Mouse (Mus musculus): ENCODE measurements around the gene Zfp566. TPM values are rescaled to one million over a fixed set of nuclear protein-coding genes. Genes with fewer than 3 reads are reported as not detected.
A peak's percentile ranks its signal among the peaks of the same experiment; 100 is the strongest.

The Zfp566 gene
- polyA plus RNA-seq, 1 experiment, result 13.7 TPM

GRCm38 (mm10) chr7:30050882-30051548, 39.3 kb downstream of the Zfp566 start, which contains the start of gene Zfp14:
TSS of gene Zfp14 (minus strand) at chr7:30051380.
- Histone ChIP-seq H3K4me1 (ENCODE audit: control insufficient read depth, insufficient read depth, low read length) (no peaks in the 10 kb centered on the region), H3K27me3 (ENCODE audit: control insufficient read depth, insufficient read depth, low read length, poor library complexity, severe bottlenecking) (no peaks in the 10 kb centered on the region), H3K4me3 (ENCODE audit: low read depth, low read length) (peak within 1 kb of the TSS; percentile 92), H3K9me3 (replicated peaks; ENCODE audit: control insufficient read depth, insufficient read depth, low read length, poor library complexity, severe bottlenecking) (no peaks in the 10 kb centered on the region), H3K36me3 (ENCODE audit: control insufficient read depth, insufficient read depth, low read length, poor library complexity, severe bottlenecking) (0 out of 2 replicates have a peak, but pooled peaks cover 5% of the 10 kb centered on the region), H3K9ac (ENCODE audit: low read depth, poor library complexity, severe bottlenecking) (peak within 1 kb of the TSS; percentile 44), H3K27ac (ENCODE audit: insufficient read depth, low read length) (no peak within 1 kb of the TSS)
- no peak for TF ChIP-seq EP300 (IDR thresholded peaks at IDR 0.05; ENCODE audit: insufficient read depth, low read depth, low read length)
- no peak for TF ChIP-seq POLR2A (IDR thresholded peaks at IDR 0.05; ENCODE audit: insufficient read depth, low read length)
- no peak for TF ChIP-seq CTCF (IDR thresholded peaks at IDR 0.05; ENCODE audit: low read depth, low read length)

GRCm38 (mm10) chr7:30048126-30048525, 42.2 kb downstream of the Zfp566 start:
- no peaks in the 10 kb centered on the region for H3K36me3 ChIP-seq (ENCODE audit: control insufficient read depth, insufficient read depth, low read length, poor library complexity, severe bottlenecking)
- no peaks in the 10 kb centered on the region for H3K4me1 ChIP-seq (ENCODE audit: control insufficient read depth, insufficient read depth, low read length)
- no peak overlapping the region for H3K9ac ChIP-seq (ENCODE audit: low read depth, poor library complexity, severe bottlenecking)
- TF ChIP-seq EP300 (IDR thresholded peaks at IDR 0.05; ENCODE audit: insufficient read depth, low read depth, low read length) (no peak), CTCF (IDR thresholded peaks at IDR 0.05; ENCODE audit: low read depth, low read length) (no peak), POLR2A (IDR thresholded peaks at IDR 0.05; ENCODE audit: insufficient read depth, low read length) (no peak)
- H3K4me3 ChIP-seq (ENCODE audit: low read depth, low read length), result no peak overlapping the region
- no peak overlapping the region for H3K27ac ChIP-seq (ENCODE audit: insufficient read depth, low read length)
- H3K27me3 ChIP-seq (ENCODE audit: control insufficient read depth, insufficient read depth, low read length, poor library complexity, severe bottlenecking), result no peaks in the 10 kb centered on the region
- H3K9me3 ChIP-seq (replicated peaks; ENCODE audit: control insufficient read depth, insufficient read depth, low read length, poor library complexity, severe bottlenecking), result no peaks in the 10 kb centered on the region

GRCm38 (mm10) chr7:30044354-30044753, 46.0 kb downstream of the Zfp566 start:
- Histone ChIP-seq H3K4me1 (ENCODE audit: control insufficient read depth, insufficient read depth, low read length) (no peaks in the 10 kb centered on the region), H3K4me3 (ENCODE audit: low read depth, low read length) (no peak overlapping the region), H3K27ac (ENCODE audit: insufficient read depth, low read length) (no peak overlapping the region), H3K9me3 (replicated peaks; ENCODE audit: control insufficient read depth, insufficient read depth, low read length, poor library complexity, severe bottlenecking) (no peaks in the 10 kb centered on the region), H3K36me3 (ENCODE audit: control insufficient read depth, insufficient read depth, low read length, poor library complexity, severe bottlenecking) (no peaks in the 10 kb centered on the region), H3K27me3 (ENCODE audit: control insufficient read depth, insufficient read depth, low read length, poor library complexity, severe bottlenecking) (no peaks in the 10 kb centered on the region), H3K9ac (ENCODE audit: low read depth, poor library complexity, severe bottlenecking) (no peak overlapping the region)
- TF ChIP-seq POLR2A (IDR thresholded peaks at IDR 0.05; ENCODE audit: insufficient read depth, low read length) (no peak), EP300 (IDR thresholded peaks at IDR 0.05; ENCODE audit: insufficient read depth, low read depth, low read length) (no peak), CTCF (IDR thresholded peaks at IDR 0.05; ENCODE audit: low read depth, low read length) (no peak)

GRCm38 (mm10) chr7:30034331-30034730, 56.0 kb downstream of the Zfp566 start:
- Histone ChIP-seq H3K27me3 (ENCODE audit: control insufficient read depth, insufficient read depth, low read length, poor library complexity, severe bottlenecking) (no peaks in the 10 kb centered on the region), H3K27ac (ENCODE audit: insufficient read depth, low read length) (no peak overlapping the region), H3K36me3 (ENCODE audit: control insufficient read depth, insufficient read depth, low read length, poor library complexity, severe bottlenecking) (no peaks in the 10 kb centered on the region), H3K9ac (ENCODE audit: low read depth, poor library complexity, severe bottlenecking) (0 out of 2 replicates have a peak overlapping the region, but pooled peaks have one; percentile 15), H3K9me3 (replicated peaks; ENCODE audit: control insufficient read depth, insufficient read depth, low read length, poor library complexity, severe bottlenecking) (no peaks in the 10 kb centered on the region), H3K4me1 (ENCODE audit: control insufficient read depth, insufficient read depth, low read length) (peaks cover 11% of the 10 kb centered on the region), H3K4me3 (ENCODE audit: low read depth, low read length) (peak overlapping the region; percentile 36)
- TF ChIP-seq POLR2A (IDR thresholded peaks at IDR 0.05; ENCODE audit: insufficient read depth, low read length), result no peak
- no peak for TF ChIP-seq CTCF (IDR thresholded peaks at IDR 0.05; ENCODE audit: low read depth, low read length)
- TF ChIP-seq EP300 (IDR thresholded peaks at IDR 0.05; ENCODE audit: insufficient read depth, low read depth, low read length), result no peak

GRCm38 (mm10) chr7:30031379-30031778, 58.9 kb downstream of the Zfp566 start:
- no peak overlapping the region for H3K4me3 ChIP-seq (ENCODE audit: low read depth, low read length)
- H3K9me3 ChIP-seq (replicated peaks; ENCODE audit: control insufficient read depth, insufficient read depth, low read length, poor library complexity, severe bottlenecking), result no peaks in the 10 kb centered on the region
- H3K4me1 ChIP-seq (ENCODE audit: control insufficient read depth, insufficient read depth, low read length), result peaks cover 12% of the 10 kb centered on the region
- H3K27me3 ChIP-seq (ENCODE audit: control insufficient read depth, insufficient read depth, low read length, poor library complexity, severe bottlenecking), result no peaks in the 10 kb centered on the region
- H3K36me3 ChIP-seq (ENCODE audit: control insufficient read depth, insufficient read depth, low read length, poor library complexity, severe bottlenecking), result no peaks in the 10 kb centered on the region
- H3K27ac ChIP-seq (ENCODE audit: insufficient read depth, low read length), result no peak overlapping the region
- TF ChIP-seq CTCF (IDR thresholded peaks at IDR 0.05; ENCODE audit: low read depth, low read length) (no peak), EP300 (IDR thresholded peaks at IDR 0.05; ENCODE audit: insufficient read depth, low read depth, low read length) (peak; percentile 73), POLR2A (IDR thresholded peaks at IDR 0.05; ENCODE audit: insufficient read depth, low read length) (no peak)
- no peak overlapping the region for H3K9ac ChIP-seq (ENCODE audit: low read depth, poor library complexity, severe bottlenecking)

GRCm38 (mm10) chr7:30030677-30031076, 59.6 kb downstream of the Zfp566 start:
- H3K27me3 ChIP-seq (ENCODE audit: control insufficient read depth, insufficient read depth, low read length, poor library complexity, severe bottlenecking), result no peaks in the 10 kb centered on the region

More at GRCm38 (mm10) chr7:30030677-30031076, 59.6 kb downstream of the Zfp566 start:
- Histone ChIP-seq H3K9me3 (replicated peaks; ENCODE audit: control insufficient read depth, insufficient read depth, low read length, poor library complexity, severe bottlenecking) (no peaks in the 10 kb centered on the region), H3K9ac (ENCODE audit: low read depth, poor library complexity, severe bottlenecking) (0 out of 2 replicates have a peak overlapping the region, but pooled peaks have one; percentile 4), H3K4me1 (ENCODE audit: control insufficient read depth, insufficient read depth, low read length) (peaks cover 12% of the 10 kb centered on the region), H3K36me3 (ENCODE audit: control insufficient read depth, insufficient read depth, low read length, poor library complexity, severe bottlenecking) (no peaks in the 10 kb centered on the region), H3K27ac (ENCODE audit: insufficient read depth, low read length) (peak overlapping the region; percentile 58), H3K4me3 (ENCODE audit: low read depth, low read length) (no peak overlapping the region)
- no peak for TF ChIP-seq CTCF (IDR thresholded peaks at IDR 0.05; ENCODE audit: low read depth, low read length)
- TF ChIP-seq POLR2A (IDR thresholded peaks at IDR 0.05; ENCODE audit: insufficient read depth, low read length), result no peak
- TF ChIP-seq EP300 (IDR thresholded peaks at IDR 0.05; ENCODE audit: insufficient read depth, low read depth, low read length), result 0 out of 2 replicates have a peak, but pooled peaks have one; percentile 54

Data from ES-Bruce4 (cell line).